13 mouse cellular contexts compared by ENCODE assay signal in the genomic region with DNA sequence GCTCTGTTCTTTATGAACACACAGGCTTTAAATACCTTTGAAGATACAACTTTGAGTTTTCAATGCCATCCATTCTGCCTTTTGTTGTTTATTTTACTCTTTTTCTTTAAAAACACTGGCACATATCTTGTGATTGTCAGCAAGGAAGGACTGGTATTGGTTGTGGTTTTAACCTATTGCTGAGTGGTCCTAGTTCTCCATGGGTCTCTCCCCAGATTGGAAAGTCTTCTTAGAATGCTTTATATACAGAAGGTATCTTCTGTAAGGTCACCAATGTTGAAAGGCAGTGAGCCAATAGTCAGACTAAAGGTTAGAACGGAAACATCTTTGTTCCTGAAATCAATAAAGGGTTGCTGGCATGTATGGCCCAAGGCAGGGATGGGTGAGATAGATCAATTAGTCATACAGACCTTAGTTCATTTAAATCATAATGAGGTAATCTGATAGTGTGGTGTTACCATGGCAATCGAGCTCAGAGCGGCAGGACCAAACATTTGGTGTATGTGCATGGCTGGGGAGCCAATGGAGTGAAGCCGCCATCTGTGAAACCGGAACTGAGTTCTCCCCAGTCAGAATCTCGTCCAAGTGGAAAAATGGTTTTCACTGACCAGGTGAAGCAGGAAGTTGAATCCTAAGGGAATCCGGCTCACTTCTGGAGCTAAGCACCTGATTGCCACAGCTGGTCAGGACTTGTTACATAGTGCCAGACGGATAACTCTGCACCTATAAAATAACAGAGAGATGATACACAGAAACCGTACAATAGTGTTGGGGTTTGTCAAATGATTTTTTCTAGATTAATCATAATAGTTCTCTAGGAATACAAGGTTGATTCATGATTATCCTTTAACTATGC. TPM values are rescaled to one million over a fixed set of nuclear protein-coding genes. Genes with fewer than 3 reads are reported as not detected.
DNase-seq lines count a peak whose midpoint lies in the region; ATAC-seq lines count a peak whose summit lies in the region.
"Had no signal": no experiment of that assay in that cellular context is flagged by ENCODE, and none has a peak within 500 bp of the region (broad histone marks: within the 10 kb centered on the region; RNA-seq: fewer than 3 reads in every experiment).

No protein-coding gene starts in this region.

- ATAC-seq in cerebellum, adult (ENCODE audit: insufficient number of reproducible peaks, low FRiP score, low TSS enrichment) = no peak
- ATAC-seq in neural tube, embryonic 11.5 days (ENCODE audit: insufficient read depth, low FRiP score, low TSS enrichment) = peak; percentile 65; the same call in 1 of the 2 replicates
- peak; percentile 88 for ATAC-seq in midbrain, embryonic 12.5 days (ENCODE audit: low FRiP score, low read depth)

- no peaks in the 10 kb centered on the region for H3K27me3 ChIP-seq in neural tube, embryonic 11.5 days (ENCODE audit: control insufficient read depth, insufficient read depth, low read length)
- H3K27me3 ChIP-seq in midbrain, embryonic 12.5 days = no peaks in the 10 kb centered on the region
- H3K27me3 ChIP-seq: embryonic facial prominence, embryonic 15.5 days; limb, embryonic 13.5 days had no signal

- no peak overlapping the region for H3K27ac ChIP-seq in neural tube, embryonic 11.5 days (ENCODE audit: low read depth, low read length)
- H3K27ac ChIP-seq in midbrain, embryonic 12.5 days (replicated peaks) = no peak overlapping the region
- H3K27ac ChIP-seq: embryonic facial prominence, embryonic 15.5 days; limb, embryonic 13.5 days had no signal

- intact Hi-C loops in left cerebral cortex, postnatal 14 days (cut with DNase I) = no loop called here

- H3K4me3 ChIP-seq in neural tube, embryonic 11.5 days (ENCODE audit: low read depth, low read length) = no peak overlapping the region
- no peak overlapping the region for H3K4me3 ChIP-seq in midbrain, embryonic 12.5 days
- H3K4me3 ChIP-seq: embryonic facial prominence, embryonic 15.5 days; limb, embryonic 13.5 days had no signal

- peak; percentile 39 to 42 for DNase-seq in cerebellum, postnatal 10 days
- no peak for DNase-seq in neural tube, embryonic 11.5 days (ENCODE audit: low spot score)
- DNase-seq in neural tube, embryonic 10.5 days (ENCODE audit: extremely low spot score, low spot score) = no peak
- DNase-seq in left cerebral cortex, postnatal 14 days (ENCODE audit: low spot score in 2 of 2) = no peak
- no peak for DNase-seq in retina, postnatal 1 day
- DNase-seq in cerebellum, postnatal 25 days = no peak
- DNase-seq: adrenal gland, postnatal 36 days; cerebellum, adult 2 months; lung, adult 2 months had no signal

- H3K4me1 ChIP-seq in neural tube, embryonic 11.5 days (ENCODE audit: control insufficient read depth, insufficient read depth, low read length) = no peaks in the 10 kb centered on the region
- H3K4me1 ChIP-seq in midbrain, embryonic 12.5 days = peaks cover 9% of the 10 kb centered on the region; the same call in 1 of the 2 replicates
- H3K4me1 ChIP-seq: embryonic facial prominence, embryonic 15.5 days; limb, embryonic 13.5 days had no signal

- H3K4me2 ChIP-seq in neural tube, embryonic 11.5 days (ENCODE audit: low read depth) = no peak overlapping the region
- H3K4me2 ChIP-seq in midbrain, embryonic 12.5 days (replicated peaks) = 0 out of 2 replicates have a peak overlapping the region, but pooled peaks have one; percentile 17
- H3K4me2 ChIP-seq: embryonic facial prominence, embryonic 15.5 days; limb, embryonic 13.5 days had no signal

- no peaks in the 10 kb centered on the region for H3K36me3 ChIP-seq in neural tube, embryonic 11.5 days (ENCODE audit: control insufficient read depth, insufficient read depth, low read length)
- H3K36me3 ChIP-seq in midbrain, embryonic 12.5 days = no peaks in the 10 kb centered on the region
- H3K36me3 ChIP-seq: embryonic facial prominence, embryonic 15.5 days; limb, embryonic 13.5 days had no signal

- H3K9me3 ChIP-seq in neural tube, embryonic 11.5 days (ENCODE audit: control insufficient read depth, low read length) = no peaks in the 10 kb centered on the region
- no peaks in the 10 kb centered on the region for H3K9me3 ChIP-seq in midbrain, embryonic 12.5 days
- H3K9me3 ChIP-seq: embryonic facial prominence, embryonic 15.5 days; limb, embryonic 13.5 days had no signal

- 65% methylated on average over 9 of the region's 9 CpGs for WGBS in neural tube, embryonic 11.5 days
- 49% methylated on average over 9 of the region's 9 CpGs for WGBS in midbrain, embryonic 12.5 days

- H3K9ac ChIP-seq in neural tube, embryonic 11.5 days (ENCODE audit: low read length) = no peak overlapping the region
- no peak overlapping the region for H3K9ac ChIP-seq in midbrain, embryonic 12.5 days (replicated peaks)
- H3K9ac ChIP-seq: embryonic facial prominence, embryonic 15.5 days; limb, embryonic 13.5 days had no signal

RNA-seq across cellular contexts. Expression of a gene that starts 20.5 kb away (rescaled TPM):
- polyA plus RNA-seq in neural tube, embryonic 11.5 days (2014; fragmentation: Nextera tagmentation; extraction: Ambion mirVana) = 82.7 and 90.6 TPM in 2 replicates
- 109 and 118 TPM in 2 replicates for polyA plus RNA-seq in midbrain, embryonic 12.5 days (2016; fragmentation: Nextera tagmentation; extraction: Ambion mirVana)
- total RNA-seq in left cerebral cortex, postnatal 14 days (2021) = 10 to 100 TPM; 73.6 to 75.1 TPM

Comparison
In these comparisons a context has a peak if more than half of its experiments do, and no peak if none do; other contexts are left out.
1. DNase-seq: peak in cerebellum, postnatal 10 days (2 of 2); none in neural tube, embryonic 11.5 days (single experiment), neural tube, embryonic 10.5 days (single experiment), left cerebral cortex, postnatal 14 days (0 of 2), retina, postnatal 1 day (single experiment) and cerebellum, postnatal 25 days (0 of 2).